Mouse (Mus musculus) kidney, adult 2 months (tissue): Measurements from ENCODE around the gene Tfdp2.

Source experiments
- CTCF ChIP-seq: fragments of 200-500 bp; conservative IDR thresholded peaks from 2 replicates; pipeline ENCODE4 v1.5.1; 2011; ENCODE audit warnings: low read depth, mild to moderate bottlenecking, control low read depth, low read length, moderate library complexity, mixed read lengths; ENCODE audit not compliant: insufficient read depth, insufficient read length
- POLR2A ChIP-seq: fragments of 200-500 bp; IDR thresholded peaks from one replicate; pipeline ENCODE4 v1.6.1; 2011; ENCODE audit warnings: low read depth, low read length, control low read depth

GRCm38 (mm10) chr9:96219114-96219669, 23.1 kb downstream of the Tfdp2 start:
- TF ChIP-seq CTCF, result no peak
- no peak for TF ChIP-seq POLR2A
